In genomic region chr9:113742361-113742794, GRCm38 (mm10) we compare ENCODE assay signal across 8 mouse cellular contexts. TPM values are rescaled to one million over a fixed set of nuclear protein-coding genes. Genes with fewer than 3 reads are reported as not detected.
DNase-seq lines count a peak whose midpoint lies in the region; ATAC-seq and TF ChIP-seq lines count a peak whose summit lies in the region.

No protein-coding gene starts in this region.

- TF ChIP-seq CTCF in liver, adult 2 months (IDR thresholded peaks at IDR 0.05; ENCODE audit: low read depth, low read length): no peak

- H3K9ac ChIP-seq in liver, adult 2 months (ENCODE audit: low read depth, low read length): peak overlapping the region; percentile 57
- peak overlapping the region; percentile 80 for H3K9ac ChIP-seq in forebrain, embryonic 13.5 days
- H3K9ac ChIP-seq in midbrain, embryonic 15.5 days: peak overlapping the region; percentile 56; the same call in 1 of the 2 replicates

- ATAC-seq in forebrain, embryonic 13.5 days: no peak
- ATAC-seq in midbrain, embryonic 15.5 days (replicated peaks): no peak
- ATAC-seq in inflammation-experienced regulatory T-cells, adult 6 months: no peak

- no peaks in the 10 kb centered on the region for H3K36me3 ChIP-seq in liver, adult 2 months (ENCODE audit: control insufficient read depth, insufficient read depth, low read length)
- H3K36me3 ChIP-seq in forebrain, embryonic 13.5 days (ENCODE audit: poor library complexity, severe bottlenecking): no peaks in the 10 kb centered on the region
- H3K36me3 ChIP-seq in limb, embryonic 10.5 days: no peaks in the 10 kb centered on the region
- H3K36me3 ChIP-seq in midbrain, embryonic 15.5 days (replicated peaks): no peaks in the 10 kb centered on the region

- H3K4me3 ChIP-seq in liver, adult 2 months (ENCODE audit: insufficient read depth, low read depth, low read length): peak overlapping the region; percentile 90; the same call in 1 of the 2 replicates
- peak overlapping the region; percentile 91 for H3K4me3 ChIP-seq in forebrain, embryonic 13.5 days
- peak overlapping the region; percentile 96 for H3K4me3 ChIP-seq in limb, embryonic 10.5 days
- peak overlapping the region; percentile 99 for H3K4me3 ChIP-seq in midbrain, embryonic 15.5 days

- H3K9me3 ChIP-seq in forebrain, embryonic 13.5 days (replicated peaks): no peaks in the 10 kb centered on the region
- no peaks in the 10 kb centered on the region for H3K9me3 ChIP-seq in limb, embryonic 10.5 days (replicated peaks)
- no peaks in the 10 kb centered on the region for H3K9me3 ChIP-seq in midbrain, embryonic 15.5 days

- H3K27me3 ChIP-seq in liver, adult 2 months (ENCODE audit: control insufficient read depth, insufficient read depth, low read length): no peaks in the 10 kb centered on the region
- H3K27me3 ChIP-seq in forebrain, embryonic 13.5 days: no peaks in the 10 kb centered on the region
- no peaks in the 10 kb centered on the region for H3K27me3 ChIP-seq in limb, embryonic 10.5 days (ENCODE audit: low read depth, poor library complexity, severe bottlenecking)
- no peaks in the 10 kb centered on the region for H3K27me3 ChIP-seq in midbrain, embryonic 15.5 days (replicated peaks)

- H3K4me1 ChIP-seq in liver, adult 2 months (ENCODE audit: control insufficient read depth, insufficient read depth, low read length): peaks cover 8% of the 10 kb centered on the region
- H3K4me1 ChIP-seq in forebrain, embryonic 13.5 days: peaks cover 12% of the 10 kb centered on the region
- peaks cover 17% of the 10 kb centered on the region for H3K4me1 ChIP-seq in limb, embryonic 10.5 days
- peaks cover 17% of the 10 kb centered on the region for H3K4me1 ChIP-seq in midbrain, embryonic 15.5 days

- DNase-seq in liver, adult 2 months (ENCODE audit: extremely low read depth, low read depth, low spot score): peak; percentile 26
- DNase-seq in liver: no peak
- DNase-seq in cerebellum, adult 11-12 months: peak; percentile 18
- DNase-seq in induced T-regulatory cell, adult 2 months (ENCODE audit: low read depth): peak; percentile 58
- DNase-seq in limb, embryonic 10.5 days (ENCODE audit: low spot score): peak; percentile 39

- 1% methylated on average over 17 of the region's 17 CpGs for WGBS in liver, adult 2 months
- WGBS in forebrain, embryonic 13.5 days: 3% methylated on average over 17 of the region's 17 CpGs
- WGBS in limb, embryonic 10.5 days: 10% methylated on average over 17 of the region's 17 CpGs
- 4% methylated on average over 17 of the region's 17 CpGs for WGBS in midbrain, embryonic 15.5 days

- peak overlapping the region; percentile 71 for H3K4me2 ChIP-seq in forebrain, embryonic 13.5 days
- H3K4me2 ChIP-seq in midbrain, embryonic 15.5 days: peak overlapping the region; percentile 99

- no peak overlapping the region for H3K27ac ChIP-seq in liver, adult 2 months (replicated peaks; ENCODE audit: insufficient read depth, low read depth, low read length)
- H3K27ac ChIP-seq in forebrain, embryonic 13.5 days: no peak overlapping the region
- H3K27ac ChIP-seq in limb, embryonic 10.5 days: peak overlapping the region; percentile 95; the same call in 1 of the 2 replicates
- no peak overlapping the region for H3K27ac ChIP-seq in midbrain, embryonic 15.5 days

- TF ChIP-seq POLR2A in liver, adult 2 months (IDR thresholded peaks at IDR 0.05; ENCODE audit: extremely low read depth, insufficient read depth, low read length): no peak

- H3K79me2 ChIP-seq in liver, adult 2 months (ENCODE audit: control insufficient read depth, insufficient read depth, low read length): peaks cover 19% of the 10 kb centered on the region; the same call in 1 of the 2 replicates

RNA-seq across cellular contexts. Expression of gene Clasp2, which starts 1.1 kb away (rescaled TPM):
- 16.2 and 17.4 TPM in 2 replicates for total RNA-seq in liver, adult 2 months (2014; rRNA removed)
- polyA plus RNA-seq in liver, adult 2 months (2012; rRNA removed): 2.3 and 2.6 TPM in 2 replicates
- 84.9 and 91.3 TPM in 2 replicates for polyA plus RNA-seq in forebrain, embryonic 13.5 days (2015; fragmentation: Nextera tagmentation; extraction: Ambion mirVana)
- polyA plus RNA-seq in limb, embryonic 10.5 days (2016; fragmentation: Nextera tagmentation; extraction: Ambion mirVana): 29.5 and 31.7 TPM in 2 replicates
- polyA plus RNA-seq in midbrain, embryonic 15.5 days (2015; fragmentation: Nextera tagmentation; extraction: Ambion mirVana): 126 and 143 TPM in 2 replicates
- polyA plus RNA-seq in inflammation-experienced regulatory T-cells, adult 6 months (2017; shearing (Covaris generic)): 10 to 100 TPM in 2 of 3 experiments, 1 to 10 TPM in 1; 9.5 to 11.3 (median 10.7) TPM

RNA-seq across cellular contexts. Expression of gene Pdcd6ip, which starts 34.3 kb away (rescaled TPM):
- 33.9 and 44.2 TPM in 2 replicates for total RNA-seq in liver, adult 2 months (2014; rRNA removed)
- 41.0 and 56.6 TPM in 2 replicates for polyA plus RNA-seq in liver, adult 2 months (2012; rRNA removed)
- polyA plus RNA-seq in forebrain, embryonic 13.5 days (2015; fragmentation: Nextera tagmentation; extraction: Ambion mirVana): 38.7 and 45.6 TPM in 2 replicates
- polyA plus RNA-seq in limb, embryonic 10.5 days (2016; fragmentation: Nextera tagmentation; extraction: Ambion mirVana): 58.8 and 59.2 TPM in 2 replicates
- polyA plus RNA-seq in midbrain, embryonic 15.5 days (2015; fragmentation: Nextera tagmentation; extraction: Ambion mirVana): 34.8 and 36.8 TPM in 2 replicates
- polyA plus RNA-seq in inflammation-experienced regulatory T-cells, adult 6 months (2017; shearing (Covaris generic)): 10 to 100 TPM; 25.7 to 79.0 (median 49.2) TPM
